Mouse (Mus musculus): ENCODE results near the gene Ccdc63. TPM values are rescaled to one million over a fixed set of nuclear protein-coding genes. Genes with fewer than 3 reads are reported as not detected.

Ccdc63 gene
- total RNA-seq, 1 experiment = 2.2 TPM

DNA sequence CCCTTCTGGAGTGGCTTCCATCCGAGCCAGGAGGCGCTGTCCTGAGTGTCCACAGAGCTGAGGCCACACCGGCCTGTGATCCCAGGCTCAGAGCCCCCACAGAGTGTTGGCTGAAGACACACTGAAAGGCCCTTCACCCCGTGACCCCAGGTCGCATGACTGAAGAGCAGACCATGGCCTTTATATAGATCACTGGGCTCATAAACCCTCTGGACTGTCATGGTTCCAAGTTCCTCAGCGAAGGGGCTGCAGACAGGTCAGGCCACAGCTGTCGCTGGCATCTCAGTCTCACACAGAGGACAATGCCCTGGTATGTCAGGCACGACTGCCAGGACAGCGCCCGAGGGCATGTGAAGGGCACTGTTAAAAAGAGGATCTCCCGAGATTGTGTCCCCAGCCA, 47.8 kb downstream of the Ccdc63 start:
- H3K4me3 ChIP-seq (ENCODE audit: insufficient read depth in 1 of 2, low read depth in 1 of 2, low read length in 2 of 2, poor library complexity in 1 of 2, severe bottlenecking in 1 of 2) = no peak overlapping the region
- TF ChIP-seq CHD2 (IDR thresholded peaks at IDR 0.05; ENCODE audit: low read depth, low read length) = no peak
- no peak for TF ChIP-seq ZNF384 (IDR thresholded peaks at IDR 0.05; ENCODE audit: low read depth, low read length)
- no peak for TF ChIP-seq ZC3H11A (IDR thresholded peaks at IDR 0.05; ENCODE audit: borderline replicate concordance, low read depth, low read length)
- no peak for TF ChIP-seq MAFK (IDR thresholded peaks at IDR 0.05; ENCODE audit: insufficient read depth, low read depth, low read length)
- no peak for TF ChIP-seq HCFC1 (IDR thresholded peaks at IDR 0.05; ENCODE audit: borderline replicate concordance, insufficient read depth, low read length)
- in situ Hi-C loops (cut with MboI; ENCODE audit: low sequenced_read_pairs in 2 of 2, unreplicated experiment in 2 of 2) = loop anchor here in 1 of 2 experiments (25.0 kb wide), 1 partner anchor 230 kb away; no protein-coding TSS in a partner anchor
- no peaks in the 10 kb centered on the region for H3K4me1 ChIP-seq (ENCODE audit: control insufficient read depth in 2 of 2, insufficient read depth in 2 of 2, low read length in 2 of 2, poor library complexity in 1 of 2)
- no peaks in the 10 kb centered on the region for H3K36me3 ChIP-seq (ENCODE audit: control insufficient read depth, insufficient read depth, low read length, poor library complexity, severe bottlenecking)
- H3K27ac ChIP-seq (ENCODE audit: insufficient read depth, low read depth, low read length, poor library complexity, severe bottlenecking) = no peak overlapping the region
- H3K9me3 ChIP-seq (ENCODE audit: control insufficient read depth, insufficient read depth, low read depth, low read length) = no peaks in the 10 kb centered on the region
- H3K9ac ChIP-seq (ENCODE audit: insufficient read depth, low read depth, low read length, poor library complexity, severe bottlenecking) = no peak overlapping the region
- no peak for DNase-seq (ENCODE audit: low read depth, low spot score)

DNA sequence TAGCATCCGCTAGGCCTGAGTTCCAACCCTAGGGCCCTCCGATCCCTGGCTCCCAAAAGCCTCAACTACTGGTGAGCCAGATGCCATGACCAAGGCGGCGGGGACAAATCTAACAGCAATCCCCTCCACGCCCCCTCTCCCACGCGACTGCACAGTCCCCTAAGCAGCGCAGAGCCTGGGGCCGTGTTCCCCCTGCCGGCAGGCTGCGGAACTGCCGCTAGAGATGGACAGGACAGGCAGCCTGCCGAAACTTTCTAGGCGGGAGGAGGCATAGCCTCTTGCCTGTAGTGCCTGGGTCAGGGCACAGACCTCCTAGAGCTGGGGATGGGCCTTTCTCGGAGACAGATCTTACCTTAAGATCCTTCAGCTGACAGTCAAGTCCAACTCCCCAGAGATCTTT, 49.6 kb downstream of the Ccdc63 start:
- H3K27ac ChIP-seq (ENCODE audit: insufficient read depth, low read depth, low read length, poor library complexity, severe bottlenecking) = no peak overlapping the region
- no peak overlapping the region for H3K9ac ChIP-seq (ENCODE audit: insufficient read depth, low read depth, low read length, poor library complexity, severe bottlenecking)
- no peaks in the 10 kb centered on the region for H3K4me1 ChIP-seq (ENCODE audit: control insufficient read depth in 2 of 2, insufficient read depth in 2 of 2, low read length in 2 of 2, poor library complexity in 1 of 2)
- no peaks in the 10 kb centered on the region for H3K36me3 ChIP-seq (ENCODE audit: control insufficient read depth, insufficient read depth, low read length, poor library complexity, severe bottlenecking)
- DNase-seq (ENCODE audit: low read depth, low spot score) = peak; percentile 70
- no peak overlapping the region for H3K4me3 ChIP-seq (ENCODE audit: insufficient read depth in 1 of 2, low read depth in 1 of 2, low read length in 2 of 2, poor library complexity in 1 of 2, severe bottlenecking in 1 of 2)
- in situ Hi-C loops (cut with MboI; ENCODE audit: low sequenced_read_pairs in 2 of 2, unreplicated experiment in 2 of 2) = loop anchor here in 1 of 2 experiments (25.0 kb wide), 1 partner anchor 229 kb away; no protein-coding TSS in a partner anchor
- H3K9me3 ChIP-seq (ENCODE audit: control insufficient read depth, insufficient read depth, low read depth, low read length) = no peaks in the 10 kb centered on the region
- TF ChIP-seq HCFC1 (IDR thresholded peaks at IDR 0.05; ENCODE audit: borderline replicate concordance, insufficient read depth, low read length) (no peak), ZNF384 (IDR thresholded peaks at IDR 0.05; ENCODE audit: low read depth, low read length) (no peak), MAFK (IDR thresholded peaks at IDR 0.05; ENCODE audit: insufficient read depth, low read depth, low read length) (no peak), ZC3H11A (IDR thresholded peaks at IDR 0.05; ENCODE audit: borderline replicate concordance, low read depth, low read length) (no peak), CHD2 (IDR thresholded peaks at IDR 0.05; ENCODE audit: low read depth, low read length) (no peak)

DNA sequence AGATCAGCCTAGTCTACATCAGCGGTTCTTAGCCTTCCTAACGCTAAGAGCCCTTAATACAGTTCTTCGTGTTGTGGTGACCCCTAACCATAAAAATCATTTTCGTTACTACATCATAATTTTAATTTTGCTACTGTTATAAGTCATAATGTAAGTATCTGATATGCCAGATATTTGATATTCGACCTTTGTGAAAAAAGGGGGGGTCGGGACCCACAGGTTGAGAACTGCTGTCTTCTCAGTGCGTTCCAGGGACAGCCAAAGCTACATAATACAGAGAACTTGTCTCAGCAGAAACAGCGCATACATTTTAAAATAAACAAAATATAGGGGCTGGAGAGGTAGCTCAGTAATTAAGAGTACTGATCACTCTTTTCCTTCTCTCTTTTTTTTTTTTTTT, 51.0 kb downstream of the Ccdc63 start:
- Histone ChIP-seq H3K9ac (ENCODE audit: insufficient read depth, low read depth, low read length, poor library complexity, severe bottlenecking) (no peak overlapping the region), H3K9me3 (ENCODE audit: control insufficient read depth, insufficient read depth, low read depth, low read length) (no peaks in the 10 kb centered on the region), H3K27ac (ENCODE audit: insufficient read depth, low read depth, low read length, poor library complexity, severe bottlenecking) (no peak overlapping the region), H3K4me3 (ENCODE audit: insufficient read depth in 1 of 2, low read depth in 1 of 2, low read length in 2 of 2, poor library complexity in 1 of 2, severe bottlenecking in 1 of 2) (no peak overlapping the region), H3K4me1 (ENCODE audit: control insufficient read depth in 2 of 2, insufficient read depth in 2 of 2, low read length in 2 of 2, poor library complexity in 1 of 2) (no peaks in the 10 kb centered on the region; a peak in 1 of 4 replicates), H3K36me3 (ENCODE audit: control insufficient read depth, insufficient read depth, low read length, poor library complexity, severe bottlenecking) (no peaks in the 10 kb centered on the region)
- TF ChIP-seq MAFK (IDR thresholded peaks at IDR 0.05; ENCODE audit: insufficient read depth, low read depth, low read length) = no peak
- TF ChIP-seq CHD2 (IDR thresholded peaks at IDR 0.05; ENCODE audit: low read depth, low read length) = peak; percentile 93
- no peak for DNase-seq (ENCODE audit: low read depth, low spot score)
- in situ Hi-C loops (cut with MboI; ENCODE audit: low sequenced_read_pairs in 2 of 2, unreplicated experiment in 2 of 2) = loop anchor here in 1 of 2 experiments (25.0 kb wide), 1 partner anchor 227 kb away; no protein-coding TSS in a partner anchor

DNA sequence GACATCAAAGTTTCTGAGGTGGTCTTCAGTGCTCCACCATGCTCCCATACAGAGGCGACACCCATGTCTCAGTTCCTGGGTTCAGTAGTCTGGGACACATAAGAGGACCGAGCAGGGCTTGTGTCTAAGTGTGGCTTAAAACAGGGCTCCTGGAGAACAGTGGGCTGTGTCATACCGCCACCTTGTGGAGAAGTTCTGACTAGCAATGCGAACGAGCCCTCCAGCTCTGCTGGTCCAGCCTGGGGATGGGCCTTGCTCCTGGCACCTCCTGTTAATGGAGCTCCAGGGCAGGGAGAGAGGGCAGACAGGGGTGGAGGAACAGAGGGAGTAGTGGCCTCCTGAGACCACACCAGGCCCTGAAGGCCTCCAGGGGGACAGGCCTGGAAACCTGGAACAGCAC, 51.7 kb downstream of the Ccdc63 start:
- no peak overlapping the region for H3K27ac ChIP-seq (ENCODE audit: insufficient read depth, low read depth, low read length, poor library complexity, severe bottlenecking)
- no peak overlapping the region for H3K9ac ChIP-seq (ENCODE audit: insufficient read depth, low read depth, low read length, poor library complexity, severe bottlenecking)
- in situ Hi-C loops (cut with MboI; ENCODE audit: low sequenced_read_pairs in 2 of 2, unreplicated experiment in 2 of 2) = loop anchor here in 1 of 2 experiments (25.0 kb wide), 1 partner anchor 227 kb away; no protein-coding TSS in a partner anchor
- peak; percentile 75 for TF ChIP-seq ZC3H11A (IDR thresholded peaks at IDR 0.05; ENCODE audit: borderline replicate concordance, low read depth, low read length)
- no peak for TF ChIP-seq MAFK (IDR thresholded peaks at IDR 0.05; ENCODE audit: insufficient read depth, low read depth, low read length)
- no peak overlapping the region for H3K4me3 ChIP-seq (ENCODE audit: insufficient read depth in 1 of 2, low read depth in 1 of 2, low read length in 2 of 2, poor library complexity in 1 of 2, severe bottlenecking in 1 of 2)
- DNase-seq (ENCODE audit: low read depth, low spot score) = peak; percentile 85
- H3K4me1 ChIP-seq (ENCODE audit: control insufficient read depth in 2 of 2, insufficient read depth in 2 of 2, low read length in 2 of 2, poor library complexity in 1 of 2) = peaks cover 0 to 1% of the 10 kb centered on the region in 2 experiments; a peak in 1 of 4 replicates
- H3K9me3 ChIP-seq (ENCODE audit: control insufficient read depth, insufficient read depth, low read depth, low read length) = no peaks in the 10 kb centered on the region
- no peaks in the 10 kb centered on the region for H3K36me3 ChIP-seq (ENCODE audit: control insufficient read depth, insufficient read depth, low read length, poor library complexity, severe bottlenecking)

DNA sequence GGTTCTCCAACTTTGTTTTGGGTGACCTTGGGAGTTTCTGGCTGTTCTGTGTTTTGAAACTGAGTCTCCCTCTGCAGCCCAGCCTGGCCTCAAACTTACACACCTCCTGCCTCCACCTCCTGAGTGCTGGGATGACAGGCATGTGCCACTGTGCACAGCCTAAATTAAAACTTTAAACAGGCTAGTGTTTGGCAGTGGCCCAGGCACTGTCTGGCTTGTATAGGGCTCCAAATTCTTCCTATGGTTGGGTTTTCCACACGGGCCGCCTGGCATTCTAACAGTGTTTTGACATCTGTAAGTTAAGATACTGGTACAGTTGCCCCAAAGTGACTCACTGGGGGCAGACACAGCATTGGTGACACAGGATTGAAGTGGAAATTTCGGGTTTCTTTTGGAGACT, 54.5 kb downstream of the Ccdc63 start:
- Histone ChIP-seq H3K36me3 (ENCODE audit: control insufficient read depth, insufficient read depth, low read length, poor library complexity, severe bottlenecking) (no peaks in the 10 kb centered on the region), H3K27ac (ENCODE audit: insufficient read depth, low read depth, low read length, poor library complexity, severe bottlenecking) (no peak overlapping the region), H3K9ac (ENCODE audit: insufficient read depth, low read depth, low read length, poor library complexity, severe bottlenecking) (no peak overlapping the region), H3K9me3 (ENCODE audit: control insufficient read depth, insufficient read depth, low read depth, low read length) (no peaks in the 10 kb centered on the region), H3K4me1 (ENCODE audit: control insufficient read depth in 2 of 2, insufficient read depth in 2 of 2, low read length in 2 of 2, poor library complexity in 1 of 2) (peaks cover 0 to 1% of the 10 kb centered on the region in 2 experiments; a peak in 1 of 4 replicates), H3K4me3 (ENCODE audit: insufficient read depth in 1 of 2, low read depth in 1 of 2, low read length in 2 of 2, poor library complexity in 1 of 2, severe bottlenecking in 1 of 2) (no peak overlapping the region)
- DNase-seq (ENCODE audit: low read depth, low spot score) = no peak
- TF ChIP-seq CHD2 (IDR thresholded peaks at IDR 0.05; ENCODE audit: low read depth, low read length) (no peak), ZC3H11A (IDR thresholded peaks at IDR 0.05; ENCODE audit: borderline replicate concordance, low read depth, low read length) (no peak), HCFC1 (IDR thresholded peaks at IDR 0.05; ENCODE audit: borderline replicate concordance, insufficient read depth, low read length) (no peak), ZNF384 (IDR thresholded peaks at IDR 0.05; ENCODE audit: low read depth, low read length) (no peak), MAFK (IDR thresholded peaks at IDR 0.05; ENCODE audit: insufficient read depth, low read depth, low read length) (no peak)
- in situ Hi-C loops (cut with MboI; ENCODE audit: low sequenced_read_pairs in 2 of 2, unreplicated experiment in 2 of 2) = loop anchor here in 1 of 2 experiments (25.0 kb wide), 1 partner anchor 224 kb away; no protein-coding TSS in a partner anchor
